Mouse (Mus musculus) MEL (cell line): Measurements from ENCODE around the gene Dapp1. TPM values are rescaled to one million over a fixed set of nuclear protein-coding genes. Genes with fewer than 3 reads are reported as not detected.

Experiments
- DNase-seq: peaks from one replicate; pipeline ENCODE4 v3.0.0; 2011; ENCODE audit warnings: low read depth, low spot score
- H3K27ac ChIP-seq: 2 replicates; pipeline ENCODE4 v1.5.1; 2012; ENCODE audit warnings: low read depth, mild to moderate bottlenecking, control low read depth, low read length, moderate library complexity; ENCODE audit not compliant: control insufficient read depth
- H3K27me3 ChIP-seq, 2 experiments: fragments of 150-350 bp in 1 of 2; sonication (generic) in 1 of 2; 2 replicates each; pipeline ENCODE4 v1.6.1; 2012; ENCODE audit warnings: low read length in 2 of 2, mild to moderate bottlenecking in 2 of 2, improper control_type of control experiment in 1 of 2, moderate library complexity in 1 of 2; ENCODE audit not compliant: insufficient read depth in 2 of 2, control insufficient read depth in 1 of 2
- H3K36me3 ChIP-seq, 2 experiments: 2 replicates each; pipeline ENCODE4 v1.6.1; 2012 to 2014; ENCODE audit warnings: low read length in 2 of 2, improper control_type of control experiment in 1 of 2, inconsistent platforms in 1 of 2, mild to moderate bottlenecking in 1 of 2; ENCODE audit not compliant: insufficient read depth in 2 of 2, control insufficient read depth in 1 of 2
- H3K4me1 ChIP-seq, 2 experiments: fragments of 150-350 bp in 1 of 2; sonication (generic) in 1 of 2; 2 replicates each; pipeline ENCODE4 v1.6.1; 2012; ENCODE audit warnings: low read length in 2 of 2, improper control_type of control experiment in 1 of 2, mild to moderate bottlenecking in 1 of 2; ENCODE audit not compliant: insufficient read depth in 2 of 2, control insufficient read depth in 1 of 2
- H3K4me3 ChIP-seq, 2 experiments: fragments of 150-350 bp in 1 of 2; sonication (generic) in 1 of 2; 2 replicates each; pipeline ENCODE4 v1.5.1; 2012; ENCODE audit warnings: low read depth in 2 of 2, low read length in 2 of 2, mild to moderate bottlenecking in 2 of 2, moderate library complexity in 2 of 2, control low read depth in 1 of 2, improper control_type of control experiment in 1 of 2; ENCODE audit not compliant: control insufficient read depth in 1 of 2, insufficient read depth in 1 of 2
- H3K79me2 ChIP-seq: 2 replicates; pipeline ENCODE4 v1.6.1; 2012; ENCODE audit warnings: mild to moderate bottlenecking, low read length, moderate library complexity; ENCODE audit not compliant: control insufficient read depth, poor library complexity, insufficient read depth
- H3K9ac ChIP-seq: 2 replicates; pipeline ENCODE4 v1.6.1; 2012; ENCODE audit warnings: low read depth, mild to moderate bottlenecking, control low read depth, low read length, moderate library complexity; ENCODE audit not compliant: control insufficient read depth, poor library complexity, severe bottlenecking
- H3K9me3 ChIP-seq: fragments of 150-350 bp; sonication (generic); replicated peaks from 2 replicates; pipeline ENCODE4 v1.6.1; 2012; ENCODE audit warnings: mild to moderate bottlenecking, low read length, improper control_type of control experiment, moderate library complexity; ENCODE audit not compliant: insufficient read depth
- CHD1 ChIP-seq: IDR thresholded peaks from 2 replicates; pipeline ENCODE4 v1.6.1; 2012; ENCODE audit warnings: low read depth, mild to moderate bottlenecking, inconsistent platforms, low read length, improper control_type of control experiment
- CHD2 ChIP-seq: IDR thresholded peaks from 2 replicates; pipeline ENCODE4 v1.6.1; 2011; ENCODE audit warnings: low read length, improper control_type of control experiment
- CTCF ChIP-seq, 3 experiments: IDR thresholded peaks in 2 of 3; conservative IDR thresholded peaks in 1 of 3; 2 replicates each; pipeline ENCODE4 v1.5.1; 2011 to 2012; ENCODE audit warnings: low read length in 3 of 3, low read depth in 2 of 3, mild to moderate bottlenecking in 2 of 3, improper control_type of control experiment in 1 of 3, inconsistent platforms in 1 of 3, mixed read lengths in 1 of 3, moderate library complexity in 1 of 3; ENCODE audit not compliant: control insufficient read depth in 1 of 3, insufficient read depth in 1 of 3, poor library complexity in 1 of 3, severe bottlenecking in 1 of 3
- E2F4 ChIP-seq: IDR thresholded peaks from 2 replicates; pipeline ENCODE4 v1.6.1; 2011; ENCODE audit warnings: low read depth, low read length, improper control_type of control experiment, borderline replicate concordance
- EP300 ChIP-seq, 2 experiments: IDR thresholded peaks; 2 replicates each; pipeline ENCODE4 v1.6.1; 2011; ENCODE audit warnings: improper control_type of control experiment in 2 of 2, low read length in 2 of 2, low read depth in 1 of 2, mild to moderate bottlenecking in 1 of 2
- HCFC1 ChIP-seq: IDR thresholded peaks from 2 replicates; pipeline ENCODE4 v1.6.1; 2012; ENCODE audit warnings: low read depth, mild to moderate bottlenecking, inconsistent platforms, low read length, improper control_type of control experiment, moderate library complexity
- JUND ChIP-seq: IDR thresholded peaks from 2 replicates; pipeline ENCODE4 v1.6.1; 2011; ENCODE audit warnings: low read depth, mild to moderate bottlenecking, improper control_type of control experiment, low read length
- MAFK ChIP-seq: IDR thresholded peaks from 2 replicates; pipeline ENCODE4 v1.6.1; 2011; ENCODE audit warnings: low read depth, mild to moderate bottlenecking, low read length, improper control_type of control experiment, borderline replicate concordance
- NELFE ChIP-seq: IDR thresholded peaks from 2 replicates; pipeline ENCODE4 v1.6.1; 2011; ENCODE audit warnings: low read depth, low read length, improper control_type of control experiment
- NRF1 ChIP-seq: IDR thresholded peaks from 2 replicates; pipeline ENCODE4 v1.6.1; 2014; ENCODE audit warnings: low read depth, mild to moderate bottlenecking, inconsistent platforms, low read length, improper control_type of control experiment, moderate library complexity; ENCODE audit not compliant: poor library complexity, insufficient read depth, severe bottlenecking
- POLR2A ChIP-seq, 2 experiments: IDR thresholded peaks; 2 replicates each; pipeline ENCODE4 v1.6.1; 2011 to 2012; ENCODE audit warnings: low read length in 2 of 2, mild to moderate bottlenecking in 2 of 2, control low read depth in 1 of 2, improper control_type of control experiment in 1 of 2, low read depth in 1 of 2, moderate library complexity in 1 of 2; ENCODE audit not compliant: control insufficient read depth in 1 of 2, insufficient read depth in 1 of 2, poor library complexity in 1 of 2
- POLR2AphosphoS5 ChIP-seq: IDR thresholded peaks from 2 replicates; pipeline ENCODE4 v1.6.1; 2012; ENCODE audit warnings: low read depth, borderline replicate concordance, mild to moderate bottlenecking, inconsistent platforms, low read length, moderate library complexity, mixed read lengths
- RAD21 ChIP-seq: IDR thresholded peaks from 2 replicates; pipeline ENCODE4 v1.6.1; 2011; ENCODE audit warnings: mild to moderate bottlenecking, low read depth, low read length, improper control_type of control experiment
- SMC3 ChIP-seq: IDR thresholded peaks from 2 replicates; pipeline ENCODE4 v1.6.1; 2011; ENCODE audit warnings: low read depth, low read length, improper control_type of control experiment
- TAL1 ChIP-seq: IDR thresholded peaks from 2 replicates; pipeline ENCODE4 v1.6.1; 2012; ENCODE audit warnings: mild to moderate bottlenecking, inconsistent platforms, low read length, moderate library complexity, mixed read lengths
- TBP ChIP-seq: IDR thresholded peaks from 2 replicates; pipeline ENCODE4 v1.8.0; 2011; ENCODE audit warnings: low read depth, low read length, improper control_type of control experiment
- USF1 ChIP-seq: IDR thresholded peaks from 2 replicates; pipeline ENCODE4 v1.6.1; 2014; ENCODE audit warnings: low read depth, mild to moderate bottlenecking, inconsistent platforms, low read length, improper control_type of control experiment, moderate library complexity
- USF2 ChIP-seq, 2 experiments: IDR thresholded peaks; 2 replicates each; pipeline ENCODE4 v1.6.1; 2011 to 2012; ENCODE audit warnings: improper control_type of control experiment in 2 of 2, low read length in 2 of 2, borderline replicate concordance in 1 of 2, inconsistent platforms in 1 of 2, low read depth in 1 of 2, mild to moderate bottlenecking in 1 of 2; ENCODE audit not compliant: insufficient read depth in 1 of 2
- ZMIZ1 ChIP-seq: IDR thresholded peaks from 2 replicates; pipeline ENCODE4 v1.6.1; 2012; ENCODE audit warnings: low read depth, mild to moderate bottlenecking, inconsistent platforms, low read length, improper control_type of control experiment, moderate library complexity
- polyA plus RNA-seq, 2 experiments: library from polyadenylated mRNA; stranded (reverse) in 1 of 2; unstranded in 1 of 2; fragments of >175 nt in 1 of 2; fragments of >200 nt in 1 of 2; gene quantifications; 2 replicates each; pipeline versions ENCODE4 v1.2.1 to v1.2.4; 2012; ENCODE audit warnings: low replicate concordance in 2 of 2, low read depth in 1 of 2; ENCODE audit not compliant: insufficient read length in 2 of 2, insufficient read depth in 1 of 2, missing spikeins in 1 of 2
- total RNA-seq: library from RNA; depleted of rRNA; stranded (reverse); fragments of 300-350 nt; gene quantifications from 2 replicates; pipeline ENCODE4 v1.2.3, GENCODE M21; 2012

Dapp1 gene
- total and polyA plus RNA-seq, 3 experiments: 45.7 to 91.5 (median 67.3) TPM

- Histone ChIP-seq H3K79me2 (no peaks in the 10 kb centered on the region), H3K4me1 (peaks cover 0 to under 1% of the 10 kb centered on the region in 2 experiments; a peak in 1 of 4 replicates)
- DNase-seq: no peak
Measured at GRCm38 (mm10) chr3:138006896-138007295, 25.6 kb upstream of the Dapp1 start.

GRCm38 (mm10) chr3:138003264-138003663 is 21.9 kb upstream of the Dapp1 start:
- Histone ChIP-seq H3K9me3 (no peaks in the 10 kb centered on the region), H3K27me3 (no peaks in the 10 kb centered on the region), H3K9ac (no peak overlapping the region), H3K27ac (no peak overlapping the region), H3K4me1 (peaks cover 8 to 20% of the 10 kb centered on the region in 2 experiments), H3K79me2 (no peaks in the 10 kb centered on the region), H3K4me3 (no peak overlapping the region), H3K36me3 (peaks cover 0 to 12% of the 10 kb centered on the region in 2 experiments; a peak in 2 of 4 replicates)
- no peak for DNase-seq
- TF ChIP-seq CHD2 (no peak), ZMIZ1 (no peak), NRF1 (no peak), MAFK (no peak), USF1 (no peak), TAL1 (no peak), SMC3 (no peak), NELFE (no peak), JUND (no peak), E2F4 (no peak), CTCF (IDR thresholded peaks at IDR 0.05 in 2 of 3, conservative IDR thresholded peaks at IDR 0.05 in 1 of 3; ENCODE audit: control insufficient read depth in 1 of 3, insufficient read depth in 1 of 3, low read depth in 2 of 3, low read length in 3 of 3, poor library complexity in 1 of 3, severe bottlenecking in 1 of 3) (no peak), HCFC1 (no peak)

More at GRCm38 (mm10) chr3:138006896-138007295, 25.6 kb upstream of the Dapp1 start:
- no peak overlapping the region for H3K4me3 ChIP-seq
- H3K9me3 ChIP-seq: no peaks in the 10 kb centered on the region
- no peak overlapping the region for H3K27ac ChIP-seq
- TF ChIP-seq RAD21: no peak
- H3K27me3 ChIP-seq: no peaks in the 10 kb centered on the region
- H3K36me3 ChIP-seq: no peaks in the 10 kb centered on the region
- H3K9ac ChIP-seq: no peak overlapping the region

- Histone ChIP-seq H3K4me1 (peaks cover 8 to 20% of the 10 kb centered on the region in 2 experiments), H3K36me3 (peaks cover 0 to 12% of the 10 kb centered on the region in 2 experiments; a peak in 2 of 4 replicates), H3K27me3 (no peaks in the 10 kb centered on the region), H3K4me3 (no peak overlapping the region), H3K9ac (no peak overlapping the region), H3K79me2 (no peaks in the 10 kb centered on the region), H3K27ac (no peak overlapping the region), H3K9me3 (no peaks in the 10 kb centered on the region)
- DNase-seq: no peak
- TF ChIP-seq EP300 (IDR thresholded peaks at IDR 0.05; ENCODE audit: low read depth in 1 of 2, low read length in 2 of 2) (no peak), TBP (no peak), RAD21 (no peak), POLR2A (IDR thresholded peaks at IDR 0.05; ENCODE audit: control insufficient read depth in 1 of 2, insufficient read depth in 1 of 2, low read depth in 1 of 2, low read length in 2 of 2, poor library complexity in 1 of 2) (no peak), POLR2AphosphoS5 (no peak), CHD1 (no peak), CHD2 (no peak), USF2 (IDR thresholded peaks at IDR 0.05; ENCODE audit: borderline replicate concordance in 1 of 2, insufficient read depth in 1 of 2, low read depth in 1 of 2, low read length in 2 of 2) (no peak)
Measured at GRCm38 (mm10) chr3:138002545-138002944, 21.2 kb upstream of the Dapp1 start.
